ENCODE assay signal across 19 mouse cellular contexts in genomic region chr7:97251638-97252037, GRCm38 (mm10).
A peak's percentile ranks its signal among the peaks of the same experiment; 100 is the strongest.
DNase-seq lines count a peak whose midpoint lies in the region; ATAC-seq and TF ChIP-seq lines count a peak whose summit lies in the region.
"Had no signal": no experiment of that assay in that cellular context is flagged by ENCODE, and none has a peak within 500 bp of the region (broad histone marks: within the 10 kb centered on the region; RNA-seq: fewer than 3 reads in every experiment).

No protein-coding gene starts in this region.

- H3K36me3 ChIP-seq in liver, adult 2 months (ENCODE audit: control insufficient read depth, insufficient read depth, low read length): no peaks in the 10 kb centered on the region
- H3K36me3 ChIP-seq in liver, embryonic 11.5 days (ENCODE audit: control insufficient read depth, insufficient read depth, low read length): no peaks in the 10 kb centered on the region
- no peaks in the 10 kb centered on the region for H3K36me3 ChIP-seq in hindbrain, embryonic 14.5 days (replicated peaks; ENCODE audit: control insufficient read depth, insufficient read depth)
- no peaks in the 10 kb centered on the region for H3K36me3 ChIP-seq in midbrain, embryonic 13.5 days
- H3K36me3 ChIP-seq: forebrain, embryonic 15.5 days; limb, embryonic 15.5 days; stomach, embryonic 15.5 days had no signal

- peak; percentile 25 for DNase-seq in liver, adult 2 months (ENCODE audit: extremely low read depth, low read depth, low spot score)
- no peak for DNase-seq in liver, embryonic 11.5 days (ENCODE audit: low spot score)
- peak; percentile 35 for DNase-seq in brain, adult 2 months (ENCODE audit: low read depth, low spot score)
- no peak for DNase-seq in hindbrain, embryonic 14.5 days (ENCODE audit: low spot score)
- DNase-seq: cerebellum, adult 11 months; cerebellum, postnatal 36 days; kidney, adult 8-10 months; kidney, postnatal 25 days; lung, embryonic 14.5 days; thymus, adult 2 months had no signal

- ATAC-seq in liver, embryonic 11.5 days (replicated peaks; ENCODE audit: low FRiP score): no peak
- peak; percentile 100 for ATAC-seq in granulocyte monocyte progenitor cell, adult 5-6 weeks (replicated peaks; ENCODE audit: poor library complexity, severe bottlenecking)
- peak; percentile 23; the same call in 1 of the 2 replicates for ATAC-seq in neutrophil, adult 5-6 weeks (ENCODE audit: extremely low read depth, insufficient number of reproducible peaks, low FRiP score, poor library complexity, severe bottlenecking)
- no peak for ATAC-seq in hindbrain, embryonic 14.5 days (ENCODE audit: low FRiP score)
- no peak for ATAC-seq in midbrain, embryonic 13.5 days
- ATAC-seq: forebrain, embryonic 15.5 days had no signal

- no peak overlapping the region for H3K27ac ChIP-seq in liver, adult 2 months (replicated peaks; ENCODE audit: insufficient read depth, low read depth, low read length)
- no peak overlapping the region for H3K27ac ChIP-seq in liver, embryonic 11.5 days (ENCODE audit: low read depth, low read length)
- no peak overlapping the region for H3K27ac ChIP-seq in hindbrain, embryonic 14.5 days
- H3K27ac ChIP-seq in midbrain, embryonic 13.5 days: no peak overlapping the region
- H3K27ac ChIP-seq: forebrain, embryonic 15.5 days; limb, embryonic 15.5 days; stomach, embryonic 15.5 days had no signal

- no peak overlapping the region for H3K4me3 ChIP-seq in liver, adult 2 months (ENCODE audit: insufficient read depth, low read depth, low read length)
- no peak overlapping the region for H3K4me3 ChIP-seq in liver, embryonic 11.5 days (ENCODE audit: low read depth, low read length)
- no peak overlapping the region for H3K4me3 ChIP-seq in hindbrain, embryonic 14.5 days (replicated peaks; ENCODE audit: low read length)
- no peak overlapping the region for H3K4me3 ChIP-seq in midbrain, embryonic 13.5 days (replicated peaks)
- H3K4me3 ChIP-seq: erythroblast, embryonic 14.5 days; forebrain, embryonic 15.5 days; limb, embryonic 15.5 days; myocyte; stomach, embryonic 15.5 days had no signal

- no peak for TF ChIP-seq POLR2A in liver, adult 2 months (IDR thresholded peaks at IDR 0.05; ENCODE audit: extremely low read depth, insufficient read depth, low read length)

- H3K4me2 ChIP-seq in liver, embryonic 11.5 days: no peak overlapping the region
- no peak overlapping the region for H3K4me2 ChIP-seq in hindbrain, embryonic 14.5 days (replicated peaks)
- H3K4me2 ChIP-seq in midbrain, embryonic 13.5 days (replicated peaks): no peak overlapping the region
- H3K4me2 ChIP-seq: forebrain, embryonic 15.5 days; limb, embryonic 15.5 days; lung, embryonic 14.5 days; midbrain, embryonic 11.5 days; stomach, embryonic 15.5 days had no signal

- no peaks in the 10 kb centered on the region for H3K4me1 ChIP-seq in liver, adult 2 months (ENCODE audit: control insufficient read depth, insufficient read depth, low read length)
- H3K4me1 ChIP-seq in liver, embryonic 11.5 days (replicated peaks; ENCODE audit: control insufficient read depth, insufficient read depth, low read length): no peaks in the 10 kb centered on the region
- 0 out of 2 replicates have a peak, but pooled peaks cover 3% of the 10 kb centered on the region for H3K4me1 ChIP-seq in hindbrain, embryonic 14.5 days (replicated peaks; ENCODE audit: control insufficient read depth, insufficient read depth, low read length)
- H3K4me1 ChIP-seq in midbrain, embryonic 13.5 days (replicated peaks): no peaks in the 10 kb centered on the region
- H3K4me1 ChIP-seq: limb, embryonic 15.5 days had no signal

- 41% methylated on average over 2 of the region's 2 CpGs for WGBS in liver, adult 2 months
- 35% methylated on average over 2 of the region's 2 CpGs for WGBS in liver, embryonic 11.5 days
- WGBS in hindbrain, embryonic 14.5 days: 72% methylated on average over 2 of the region's 2 CpGs
- 89% methylated on average over 2 of the region's 2 CpGs for WGBS in midbrain, embryonic 13.5 days

- no peaks in the 10 kb centered on the region for H3K79me2 ChIP-seq in liver, adult 2 months (ENCODE audit: control insufficient read depth, insufficient read depth, low read length)

- no peak overlapping the region for H3K9ac ChIP-seq in liver, adult 2 months (ENCODE audit: low read depth, low read length)
- no peak overlapping the region for H3K9ac ChIP-seq in liver, embryonic 11.5 days (ENCODE audit: low read depth, low read length)
- H3K9ac ChIP-seq in hindbrain, embryonic 14.5 days: no peak overlapping the region
- no peak overlapping the region for H3K9ac ChIP-seq in midbrain, embryonic 13.5 days (replicated peaks)
- H3K9ac ChIP-seq: forebrain, embryonic 15.5 days; limb, embryonic 15.5 days; lung, embryonic 14.5 days; stomach, embryonic 15.5 days had no signal

- H3K9me3 ChIP-seq in liver, embryonic 11.5 days (ENCODE audit: control insufficient read depth, low read length): no peaks in the 10 kb centered on the region
- no peaks in the 10 kb centered on the region for H3K9me3 ChIP-seq in hindbrain, embryonic 14.5 days (ENCODE audit: control insufficient read depth, low read length)
- no peaks in the 10 kb centered on the region for H3K9me3 ChIP-seq in midbrain, embryonic 13.5 days
- H3K9me3 ChIP-seq: forebrain, embryonic 15.5 days; limb, embryonic 15.5 days; stomach, embryonic 15.5 days had no signal

- no peak for TF ChIP-seq CTCF in liver, adult 2 months (IDR thresholded peaks at IDR 0.05; ENCODE audit: low read depth, low read length)

- H3K27me3 ChIP-seq in liver, adult 2 months (ENCODE audit: control insufficient read depth, insufficient read depth, low read length): no peaks in the 10 kb centered on the region
- no peaks in the 10 kb centered on the region for H3K27me3 ChIP-seq in liver, embryonic 11.5 days (replicated peaks; ENCODE audit: control insufficient read depth, insufficient read depth, low read length)
- H3K27me3 ChIP-seq in hindbrain, embryonic 14.5 days (ENCODE audit: control insufficient read depth, insufficient read depth, low read length): no peaks in the 10 kb centered on the region
- H3K27me3 ChIP-seq in midbrain, embryonic 13.5 days: no peaks in the 10 kb centered on the region
- H3K27me3 ChIP-seq: forebrain, embryonic 15.5 days; limb, embryonic 15.5 days; stomach, embryonic 15.5 days had no signal

Comparison
In these comparisons a context has a peak if more than half of its experiments do, and no peak if none do; other contexts are left out.
1. DNase-seq: peak in liver, adult 2 months (single experiment) and brain, adult 2 months (single experiment); none in liver, embryonic 11.5 days (single experiment) and hindbrain, embryonic 14.5 days (single experiment).
2. ATAC-seq: peak in granulocyte monocyte progenitor cell, adult 5-6 weeks (single experiment) and neutrophil, adult 5-6 weeks (single experiment); none in liver, embryonic 11.5 days (single experiment), hindbrain, embryonic 14.5 days (single experiment) and midbrain, embryonic 13.5 days (single experiment).